Mouse (Mus musculus) kidney, embryonic 14.5 days (tissue): ENCODE data around the gene Kcnd1. TPM values are rescaled to one million over a fixed set of nuclear protein-coding genes. Genes with fewer than 3 reads are reported as not detected.

Experiments
- ATAC-seq: fragments of 200-750 bp; cut with Nextera tagmentation; 2 replicates; pipeline ENCODE4 v1.8.0; 2017; ENCODE audit warnings: moderate number of reproducible peaks, mild to moderate bottlenecking, moderate TSS enrichment, moderate library complexity; ENCODE audit not compliant: low FRiP score, low TSS enrichment
- H3K27ac ChIP-seq: fragments of 300-500 bp; sonication (generic); 2 replicates; pipeline ENCODE4 v1.5.1; 2014; ENCODE audit warnings: low read depth, mild to moderate bottlenecking, low read length, moderate library complexity, mixed read lengths
- H3K27me3 ChIP-seq: fragments of 300-500 bp; sonication (generic); 2 replicates; pipeline ENCODE4 v1.6.1; 2014; ENCODE audit warnings: mild to moderate bottlenecking, low read length; ENCODE audit not compliant: control insufficient read depth, insufficient read depth
- H3K36me3 ChIP-seq: fragments of 300-500 bp; sonication (generic); 2 replicates; pipeline ENCODE4 v1.6.1; 2014; ENCODE audit warnings: low read length, mixed read lengths; ENCODE audit not compliant: control insufficient read depth, insufficient read depth
- H3K4me1 ChIP-seq: fragments of 300-500 bp; sonication (generic); 2 replicates; pipeline ENCODE4 v1.6.1; 2014; ENCODE audit warnings: low read length, mixed read lengths; ENCODE audit not compliant: control insufficient read depth, insufficient read depth
- H3K4me2 ChIP-seq: fragments of 300-500 bp; sonication (generic); replicated peaks from 2 replicates; pipeline ENCODE4 v1.6.1; 2014; ENCODE audit warnings: low read depth, mild to moderate bottlenecking, low read length
- H3K4me3 ChIP-seq: fragments of 300-500 bp; sonication (generic); 2 replicates; pipeline ENCODE4 v1.5.1; 2014; ENCODE audit warnings: mild to moderate bottlenecking, low read length
- H3K9ac ChIP-seq: fragments of 300-500 bp; sonication (generic); 2 replicates; pipeline ENCODE4 v1.6.1; 2014; ENCODE audit warnings: low read depth, mild to moderate bottlenecking, low read length, moderate library complexity
- H3K9me3 ChIP-seq: fragments of 300-500 bp; sonication (generic); 2 replicates; pipeline ENCODE4 v1.6.1; 2016; ENCODE audit warnings: low read length; ENCODE audit not compliant: control insufficient read depth
- WGBS: fragments of 180-500 bp; shearing (Covaris S2); extraction: QIAGEN DNeasy Blood & Tissue Kit; methylation state at CpG from one replicate; pipeline ENCODE4 v1.1.7; 2014; 5-methylcytosine and 5-hydroxymethylcytosine counted together
- polyA plus RNA-seq: library from polyadenylated mRNA; unstranded; fragments of >200 nt; fragmentation: Nextera tagmentation; extraction: Ambion mirVana; gene quantifications from 2 replicates; pipeline ENCODE4 v1.2.1, GENCODE M21; 2014

Kcnd1 gene
- 1.7 and 2.6 TPM in 2 replicates for polyA plus RNA-seq

DNA sequence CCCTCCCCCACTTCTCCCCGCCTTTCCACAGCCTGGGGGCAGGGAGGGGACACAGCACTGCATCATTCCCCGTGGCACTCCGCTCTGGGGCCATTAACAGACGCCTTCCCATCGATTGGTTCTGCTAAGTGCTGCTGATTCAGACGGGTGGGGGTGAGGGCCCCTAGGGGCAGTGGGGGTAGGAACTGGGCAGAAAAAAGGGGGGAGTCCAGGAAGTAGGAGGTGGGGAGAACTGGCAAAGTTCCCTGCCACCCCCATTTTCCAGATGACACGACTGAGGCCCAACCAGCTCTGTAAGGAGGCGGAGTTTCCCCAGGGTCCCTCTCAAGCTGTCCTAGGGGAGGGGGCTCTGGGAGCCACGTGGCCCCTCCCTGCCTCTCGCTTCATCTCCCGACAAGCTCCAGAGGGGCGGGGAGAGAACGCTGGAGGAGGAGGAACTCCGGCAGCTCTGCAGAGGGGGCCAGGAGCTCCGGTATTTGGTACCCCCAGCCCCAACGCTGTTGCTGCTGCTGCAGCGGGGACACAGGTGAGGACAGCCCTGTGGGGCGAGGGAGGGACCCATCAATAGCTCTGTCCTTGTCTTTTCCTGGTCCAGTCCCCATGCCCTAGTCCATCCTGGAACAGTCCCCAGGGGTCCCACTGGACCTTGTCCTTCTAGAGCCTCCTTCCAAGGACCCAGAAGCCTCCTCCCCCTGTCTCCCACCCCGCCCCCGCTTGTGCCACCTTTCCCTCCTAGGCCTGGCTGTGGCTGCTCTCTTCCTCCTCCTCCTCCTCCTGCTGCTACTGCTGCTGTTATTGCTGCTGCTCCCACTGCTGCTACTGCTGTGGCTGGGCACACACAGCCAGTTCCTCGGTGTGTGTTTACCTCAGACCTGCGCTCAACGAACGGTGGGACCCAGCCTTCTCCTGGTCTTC, at the start of gene Kcnd1:
Kcnd1 (plus strand) TSS at position 425 of the 915 bp plus-strand sequence.
- Histone ChIP-seq H3K27me3 (no peaks in the 10 kb centered on the region), H3K4me1 (0 out of 2 replicates have a peak, but pooled peaks cover 4% of the 10 kb centered on the region), H3K36me3 (peaks cover 3% of the 10 kb centered on the region; the same call in 1 of the 2 replicates), H3K9ac (peak within 1 kb of the TSS; percentile 45), H3K4me3 (peak within 1 kb of the TSS; percentile 43), H3K27ac (no peak within 1 kb of the TSS), H3K4me2 (peak within 1 kb of the TSS; percentile 61), H3K9me3 (no peaks in the 10 kb centered on the region)
- 20% methylated on average over 23 of the region's 24 CpGs for WGBS
- ATAC-seq = peak; percentile 82

DNA sequence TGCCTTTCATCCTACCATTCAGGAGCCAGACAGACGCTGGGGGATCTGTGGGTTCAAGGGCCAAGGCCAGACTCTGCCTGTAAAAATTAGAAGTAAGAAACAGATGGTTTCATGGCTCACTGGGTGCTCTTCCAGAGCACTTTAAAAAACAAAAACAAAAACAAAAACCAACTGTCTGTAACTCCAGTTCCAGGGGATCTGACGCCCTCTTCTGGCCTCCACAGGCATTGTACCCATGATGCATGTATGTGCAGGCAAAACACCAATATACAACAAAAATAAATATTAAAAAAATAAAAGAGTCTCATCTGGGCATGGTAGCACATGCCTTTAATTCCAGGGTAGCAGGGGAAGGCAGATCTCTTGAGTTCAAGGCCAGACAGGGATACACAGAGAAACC, 49.3 kb upstream of the Kcnd1 start:
- Histone ChIP-seq H3K27me3 (no peaks in the 10 kb centered on the region), H3K9ac (no peak overlapping the region), H3K4me1 (no peaks in the 10 kb centered on the region), H3K27ac (no peak overlapping the region), H3K9me3 (no peaks in the 10 kb centered on the region), H3K4me3 (no peak overlapping the region), H3K4me2 (no peak overlapping the region), H3K36me3 (peaks cover 27% of the 10 kb centered on the region; the same call in 1 of the 2 replicates)
- 58% methylated on average over 2 of the region's 2 CpGs for WGBS
- no peak for ATAC-seq

DNA sequence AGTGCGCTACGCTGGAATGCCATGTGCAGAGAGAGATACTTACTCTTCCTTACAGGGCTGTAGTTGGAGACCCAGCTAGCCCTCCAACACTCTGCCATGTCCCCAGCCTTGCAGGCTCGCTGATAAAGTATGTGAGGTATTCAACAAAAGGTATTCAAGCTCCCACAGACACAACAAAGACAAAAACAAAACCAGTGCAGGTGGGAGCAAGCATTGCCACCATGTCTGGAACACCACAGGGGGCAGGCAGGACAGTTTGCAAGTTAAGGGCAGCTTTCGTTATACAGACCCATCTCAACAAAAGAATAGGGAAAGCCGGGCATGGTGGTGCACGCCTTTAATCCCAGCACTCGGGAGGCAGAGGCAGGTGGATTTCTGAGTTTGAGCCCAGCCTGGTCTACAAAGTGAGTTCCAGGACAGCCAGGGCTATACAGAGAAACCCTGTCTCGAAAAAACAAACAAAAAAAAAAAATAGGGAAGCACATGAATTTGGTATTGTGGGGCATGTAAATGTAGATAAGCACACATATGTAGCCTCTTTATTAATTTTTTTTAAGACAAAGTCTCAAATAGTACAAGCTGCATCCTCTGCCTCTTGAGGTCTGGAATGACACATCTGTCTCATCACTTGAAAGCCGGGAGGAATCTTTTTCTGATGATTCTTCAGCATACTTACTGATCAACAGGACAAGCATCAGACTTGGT, 46.4 kb upstream of the Kcnd1 start:
- H3K27me3 ChIP-seq = no peaks in the 10 kb centered on the region
- ATAC-seq = no peak
- 82% methylated on average over 9 of the region's 9 CpGs for WGBS
- no peak overlapping the region for H3K4me2 ChIP-seq
- no peak overlapping the region for H3K9ac ChIP-seq
- no peaks in the 10 kb centered on the region for H3K9me3 ChIP-seq
- H3K4me1 ChIP-seq = no peaks in the 10 kb centered on the region
- no peak overlapping the region for H3K27ac ChIP-seq
- no peak overlapping the region for H3K4me3 ChIP-seq
- H3K36me3 ChIP-seq = peaks cover 24% of the 10 kb centered on the region; the same call in 1 of the 2 replicates

DNA sequence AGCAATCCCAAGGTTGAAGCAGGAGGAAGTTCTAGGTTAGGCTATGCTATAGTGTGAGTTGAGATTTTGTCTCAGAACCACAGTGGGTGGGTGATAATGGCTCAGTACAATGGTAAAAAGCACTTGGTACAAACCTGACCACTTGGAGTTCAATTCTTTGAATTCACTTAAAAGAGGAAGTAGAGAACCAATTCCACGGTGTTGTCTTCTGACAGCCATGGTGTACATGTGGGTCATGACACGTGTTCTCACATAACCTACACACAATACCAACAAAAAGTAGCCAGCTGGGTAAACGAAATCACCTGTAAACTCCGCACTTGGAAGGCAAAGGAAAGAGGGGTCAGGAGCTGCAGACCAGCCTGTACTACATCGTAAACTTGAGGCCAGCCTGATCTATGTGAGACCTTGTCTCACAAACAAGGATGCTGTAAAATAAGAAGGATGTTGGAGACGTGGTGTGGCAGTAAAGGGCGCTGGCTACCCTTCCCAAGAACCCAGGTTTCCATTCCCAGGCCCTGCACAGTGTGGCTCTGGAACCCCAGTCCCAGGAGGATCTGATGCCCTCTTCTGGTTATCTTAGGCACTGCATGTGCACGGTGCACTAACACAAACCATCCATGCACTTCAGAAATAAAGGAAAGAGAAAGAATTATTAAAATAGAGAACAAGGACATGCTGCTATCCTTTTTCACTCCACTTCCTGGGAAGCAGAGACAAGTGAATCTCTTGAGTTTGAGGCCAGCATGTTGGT, 45.6 kb upstream of the Kcnd1 start:
- no peaks in the 10 kb centered on the region for H3K27me3 ChIP-seq
- no peak overlapping the region for H3K4me2 ChIP-seq
- H3K4me1 ChIP-seq = no peaks in the 10 kb centered on the region
- H3K27ac ChIP-seq = no peak overlapping the region
- H3K4me3 ChIP-seq = no peak overlapping the region
- peaks cover 15% of the 10 kb centered on the region; the same call in 1 of the 2 replicates for H3K36me3 ChIP-seq
- peak; percentile 61; the same call in 1 of the 2 replicates for ATAC-seq
- H3K9me3 ChIP-seq = no peaks in the 10 kb centered on the region
- no peak overlapping the region for H3K9ac ChIP-seq
- WGBS = 54% methylated on average over 8 of the region's 8 CpGs

DNA sequence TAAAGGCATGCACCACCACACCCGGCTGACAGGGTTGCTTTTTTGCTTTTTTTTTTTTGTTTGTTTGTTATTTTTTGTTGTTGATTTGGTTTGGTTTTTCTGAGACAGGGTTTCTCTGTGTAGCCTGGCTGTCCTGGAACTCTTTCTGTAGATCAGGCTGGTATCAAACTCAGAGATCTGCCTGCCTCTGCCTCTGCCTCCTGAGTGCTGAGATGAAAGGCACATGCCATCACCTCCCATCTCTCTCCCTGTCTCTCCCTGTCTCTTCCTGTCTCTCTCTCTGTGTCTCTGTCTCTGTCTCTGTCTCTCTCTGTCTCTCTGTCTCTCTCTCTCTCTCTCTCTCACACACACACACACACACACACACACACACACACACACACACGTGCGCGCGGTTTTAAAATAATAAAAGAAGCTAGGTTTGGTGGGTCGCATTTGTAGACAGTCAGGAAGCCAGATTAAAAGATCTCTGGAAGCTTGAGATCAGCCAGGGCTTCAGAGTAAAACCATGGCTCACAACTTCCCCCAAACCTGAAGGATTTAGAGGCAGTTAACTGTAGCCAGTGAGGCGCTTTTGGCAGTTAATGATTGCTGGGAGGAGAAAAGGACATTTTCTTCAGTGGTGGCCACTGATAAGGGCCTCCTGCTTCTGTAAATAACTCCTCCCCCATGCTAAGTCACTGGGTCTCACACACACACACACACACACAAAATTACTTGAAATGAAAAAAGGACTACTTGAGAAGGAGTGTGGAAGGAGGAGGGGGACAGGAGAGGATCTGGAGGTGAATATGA, 43.4 kb upstream of the Kcnd1 start:
- no peaks in the 10 kb centered on the region for H3K9me3 ChIP-seq
- no peak overlapping the region for H3K9ac ChIP-seq
- H3K27ac ChIP-seq = no peak overlapping the region
- ATAC-seq = no peak
- H3K36me3 ChIP-seq = peaks cover 9% of the 10 kb centered on the region; the same call in 1 of the 2 replicates
- 76% methylated on average over 7 of the region's 7 CpGs for WGBS
- no peaks in the 10 kb centered on the region for H3K4me1 ChIP-seq
- no peaks in the 10 kb centered on the region for H3K27me3 ChIP-seq
- no peak overlapping the region for H3K4me2 ChIP-seq
- H3K4me3 ChIP-seq = no peak overlapping the region

DNA sequence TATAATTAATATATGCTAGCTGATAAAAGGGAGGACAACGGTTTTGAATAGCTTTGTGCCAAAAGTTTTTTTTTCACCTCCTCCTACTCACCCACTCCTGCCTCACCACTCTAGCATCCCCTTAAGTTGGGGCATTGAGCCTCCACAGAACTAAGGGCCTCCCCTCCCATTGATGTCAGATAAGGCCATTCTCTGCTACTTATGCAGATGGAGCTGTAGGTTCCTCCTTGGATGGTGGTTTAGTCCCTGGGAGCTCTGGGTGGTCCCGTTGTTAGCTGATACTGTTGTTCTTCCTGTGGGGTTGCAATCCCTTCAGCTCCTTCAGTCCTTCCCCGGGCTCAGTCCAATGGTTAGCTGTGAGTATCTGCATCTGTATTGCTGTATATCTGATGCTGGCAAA, 42.8 kb upstream of the Kcnd1 start:
- Histone ChIP-seq H3K4me1 (no peaks in the 10 kb centered on the region), H3K4me2 (no peak overlapping the region), H3K27ac (no peak overlapping the region), H3K4me3 (no peak overlapping the region), H3K9ac (no peak overlapping the region), H3K27me3 (no peaks in the 10 kb centered on the region), H3K36me3 (peaks cover 3% of the 10 kb centered on the region; the same call in 1 of the 2 replicates), H3K9me3 (no peaks in the 10 kb centered on the region)
- WGBS = 31% methylated on average over 3 of the region's 3 CpGs
- ATAC-seq = no peak

DNA sequence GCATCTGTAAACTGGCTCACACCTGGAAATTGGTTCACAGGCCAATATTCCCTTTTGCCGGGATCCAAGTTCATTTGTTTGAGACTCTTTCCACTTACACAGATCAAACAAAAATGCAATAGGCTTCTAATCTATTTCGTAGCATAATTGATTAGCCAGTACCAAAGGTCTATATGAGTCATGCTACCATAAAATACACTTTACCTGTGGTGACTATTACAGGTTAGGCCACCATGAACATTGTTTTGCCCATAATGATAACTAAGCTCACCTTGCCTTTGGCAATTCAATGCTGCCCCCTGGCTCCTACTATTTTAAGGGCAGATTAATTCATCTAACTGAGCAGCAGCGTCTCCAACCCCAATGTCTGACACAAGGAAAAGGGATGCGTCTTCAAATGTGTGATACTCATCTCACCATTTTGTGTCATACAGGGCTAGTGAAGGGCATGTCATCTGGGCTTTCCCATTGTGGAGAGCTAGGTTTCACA, 39.4 kb upstream of the Kcnd1 start:
- no peaks in the 10 kb centered on the region for H3K4me1 ChIP-seq
- H3K9me3 ChIP-seq = no peaks in the 10 kb centered on the region
- H3K27me3 ChIP-seq = no peaks in the 10 kb centered on the region
- 80% methylated on average over 4 of the region's 4 CpGs for WGBS
- H3K4me3 ChIP-seq = no peak overlapping the region
- H3K27ac ChIP-seq = no peak overlapping the region
- ATAC-seq = no peak
- no peak overlapping the region for H3K9ac ChIP-seq
- H3K4me2 ChIP-seq = no peak overlapping the region
- H3K36me3 ChIP-seq = no peaks in the 10 kb centered on the region
